Mouse (Mus musculus) G1E (cell line): ENCODE data around the gene Zfp628. TPM values are rescaled to one million over a fixed set of nuclear protein-coding genes. Genes with fewer than 3 reads are reported as not detected.

Source experiments
- ATAC-seq: 2 replicates; pipeline ENCODE4 v1.8.0; 2016; ENCODE audit warnings: mild to moderate bottlenecking; ENCODE audit not compliant: insufficient number of reproducible peaks, poor library complexity, low FRiP score, severe bottlenecking; ENCODE audit errors: extremely low read depth
- DNase-seq: peaks from one replicate; pipeline ENCODE4 v3.0.0; 2012; ENCODE audit warnings: low spot score
- H3K27me3 ChIP-seq: 2 replicates; pipeline ENCODE4 v1.6.1; 2012; ENCODE audit warnings: mild to moderate bottlenecking, low read length, inconsistent platforms; ENCODE audit not compliant: insufficient read depth
- H3K36me3 ChIP-seq: replicated peaks from 2 replicates; pipeline ENCODE3; 2012; ENCODE audit warnings: mild to moderate bottlenecking, inconsistent platforms
- H3K4me1 ChIP-seq: 2 replicates; pipeline ENCODE4 v1.6.1; 2012; ENCODE audit warnings: low read depth, low read length, inconsistent platforms, mixed read lengths; ENCODE audit not compliant: insufficient read depth
- H3K4me3 ChIP-seq: 2 replicates; pipeline ENCODE4 v1.5.1; 2012; ENCODE audit warnings: low read depth, mild to moderate bottlenecking, inconsistent platforms, low read length, moderate library complexity, mixed read lengths
- H3K9me3 ChIP-seq: replicated peaks from 2 replicates; pipeline ENCODE4 v1.6.1; 2012; ENCODE audit warnings: inconsistent platforms
- CTCF ChIP-seq: IDR thresholded peaks from 2 replicates; pipeline ENCODE4 v1.5.1; 2012; ENCODE audit warnings: low read depth, low read length, inconsistent platforms, mixed read lengths
- GATA1 ChIP-seq: IDR thresholded peaks from 2 replicates; pipeline ENCODE4 v1.6.1; 2012; ENCODE audit warnings: borderline replicate concordance, low read length, inconsistent platforms, mixed read lengths
- GATA2 ChIP-seq: IDR thresholded peaks from 2 replicates; pipeline ENCODE4 v1.6.1; 2012; ENCODE audit warnings: low read depth, low read length, inconsistent platforms, borderline replicate concordance
- POLR2AphosphoS5 ChIP-seq: IDR thresholded peaks from 2 replicates; pipeline ENCODE4 v1.6.1; 2012; ENCODE audit warnings: low read depth, low read length, inconsistent platforms; ENCODE audit not compliant: insufficient replicate concordance
- TAL1 ChIP-seq: conservative IDR thresholded peaks from 2 replicates; pipeline ENCODE4 v1.6.1; 2012; ENCODE audit warnings: low read depth, low read length, inconsistent platforms, mixed read lengths
- polyA plus RNA-seq: library from polyadenylated mRNA; stranded (reverse); fragments of >175 nt; gene quantifications from 2 replicates; pipeline ENCODE4 v1.2.3, GENCODE M21; 2012
- total RNA-seq, 2 experiments: library from RNA; stranded (forward) in 1 of 2; stranded (reverse) in 1 of 2; fragments of 200-1000 nt in 1 of 2; fragments of >200 nt in 1 of 2; fragmentation: Nextera tagmentation in 1 of 2; gene quantifications; 2 replicates each; pipeline ENCODE4 v1.2.3; 2014 to 2017

Gene Zfp628
- total and polyA plus RNA-seq, 3 experiments = 1.6 to 35.7 (median 13.9) TPM

DNA sequence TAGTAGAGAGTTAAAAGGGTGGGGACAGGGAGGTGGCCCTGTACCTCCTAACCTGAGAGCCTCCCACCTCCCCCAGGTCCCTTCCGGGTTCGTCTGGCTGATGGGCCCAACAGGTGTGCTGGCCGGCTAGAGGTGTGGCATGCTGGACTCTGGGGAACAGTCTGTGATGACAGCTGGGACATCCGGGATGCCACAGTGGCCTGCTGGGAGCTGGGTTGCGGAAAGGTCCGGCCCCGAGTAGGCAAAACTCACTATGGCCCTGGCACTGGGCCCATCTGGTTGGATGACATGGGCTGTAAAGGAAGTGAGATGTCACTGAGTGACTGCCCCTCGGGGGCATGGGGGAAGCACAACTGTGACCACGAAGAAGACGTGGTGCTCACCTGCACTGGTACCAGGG lies 21.8 kb downstream of the Zfp628 start:
- no peak for DNase-seq
- Histone ChIP-seq H3K27me3 (peaks cover 26% of the 10 kb centered on the region), H3K36me3 (no peaks in the 10 kb centered on the region), H3K9me3 (no peaks in the 10 kb centered on the region), H3K4me1 (peaks cover 10% of the 10 kb centered on the region), H3K4me3 (no peak overlapping the region)
- no peak for TF ChIP-seq GATA2
- TF ChIP-seq CTCF = no peak
- no peak for TF ChIP-seq TAL1
- TF ChIP-seq GATA1 = no peak
- TF ChIP-seq POLR2AphosphoS5 = no peak
- ATAC-seq = no peak

DNA sequence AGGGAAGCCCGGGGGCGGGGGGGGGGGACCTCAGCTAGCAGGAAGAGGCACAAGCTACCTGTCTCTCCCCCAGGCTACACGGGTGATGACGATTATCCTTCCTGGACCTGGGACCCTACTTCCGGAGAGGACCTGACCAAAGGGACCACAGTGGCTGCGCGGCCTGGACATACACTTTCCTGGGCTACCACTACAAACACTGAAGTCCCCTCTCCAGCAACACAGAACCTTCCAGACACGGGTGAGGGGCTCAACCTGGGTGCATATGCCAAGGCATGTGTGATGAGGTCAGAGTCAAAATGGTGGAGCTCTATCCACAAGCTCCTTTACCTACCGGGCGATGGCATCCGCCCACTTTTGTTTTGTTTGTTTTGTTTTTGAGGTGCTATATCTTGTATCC lies 22.4 kb downstream of the Zfp628 start:
- DNase-seq = no peak
- Histone ChIP-seq H3K27me3 (peaks cover 24% of the 10 kb centered on the region), H3K9me3 (no peaks in the 10 kb centered on the region), H3K4me3 (no peak overlapping the region), H3K4me1 (peaks cover 10% of the 10 kb centered on the region), H3K36me3 (no peaks in the 10 kb centered on the region)
- TF ChIP-seq GATA2 (no peak), GATA1 (no peak), TAL1 (no peak), POLR2AphosphoS5 (no peak), CTCF (no peak)
- ATAC-seq = no peak

DNA sequence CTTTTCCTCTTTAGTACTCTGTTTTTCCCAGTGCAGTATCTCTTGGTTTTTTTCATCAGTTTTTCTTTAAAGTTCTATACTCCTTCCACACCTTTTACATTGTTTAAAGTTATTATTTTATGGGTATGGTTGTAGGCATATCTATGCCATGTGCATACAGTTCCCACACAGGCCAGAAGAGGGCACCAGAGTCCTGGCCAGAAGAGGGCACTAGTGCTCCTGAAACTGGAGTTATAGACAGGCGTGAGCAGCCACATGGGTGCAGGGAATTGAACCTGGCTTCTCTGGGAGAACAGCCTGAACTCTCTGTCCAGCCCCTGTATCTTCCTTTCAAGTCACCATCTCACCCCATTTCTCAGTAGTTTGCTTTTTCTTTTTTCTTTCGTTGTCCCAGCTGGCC lies 23.4 kb downstream of the Zfp628 start:
- no peak overlapping the region for H3K4me3 ChIP-seq
- peaks cover 14% of the 10 kb centered on the region for H3K27me3 ChIP-seq
- H3K36me3 ChIP-seq = no peaks in the 10 kb centered on the region
- H3K9me3 ChIP-seq = no peaks in the 10 kb centered on the region
- TF ChIP-seq POLR2AphosphoS5 = no peak
- TF ChIP-seq CTCF = peak; percentile 88
- peaks cover 13% of the 10 kb centered on the region for H3K4me1 ChIP-seq
- ATAC-seq = 0 out of 2 replicates have a peak, but pooled peaks have one; percentile 32
- no peak for DNase-seq

DNA sequence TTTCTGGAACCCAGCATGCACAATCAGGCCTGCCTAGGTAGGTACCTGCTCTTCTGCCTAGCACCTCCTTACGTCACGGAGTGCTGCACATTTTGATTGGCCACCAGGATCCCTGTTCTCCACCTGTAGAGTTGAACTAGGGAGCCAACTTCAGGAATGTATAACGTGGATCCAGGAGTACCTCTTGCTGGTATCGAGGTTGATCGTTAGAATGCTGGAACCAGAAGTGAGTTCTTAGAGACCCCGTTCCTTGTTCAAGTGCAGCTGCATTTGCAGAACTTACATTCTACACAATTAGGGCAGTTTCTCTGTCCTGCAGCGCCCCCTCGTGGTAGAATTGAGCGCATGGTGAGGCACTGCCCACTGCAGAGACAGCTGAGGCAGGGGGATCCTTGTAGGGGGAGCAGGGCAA lies 25.1 kb downstream of the Zfp628 start:
- Histone ChIP-seq H3K4me1 (peaks cover 14% of the 10 kb centered on the region), H3K27me3 (peaks cover 9% of the 10 kb centered on the region), H3K9me3 (no peaks in the 10 kb centered on the region), H3K36me3 (no peaks in the 10 kb centered on the region), H3K4me3 (no peak overlapping the region)
- no peak for DNase-seq
- ATAC-seq = no peak
- no peak for TF ChIP-seq GATA2
- TF ChIP-seq POLR2AphosphoS5 = no peak
- TF ChIP-seq CTCF = peak; percentile 65; the same call in 1 of the 2 replicates

DNA sequence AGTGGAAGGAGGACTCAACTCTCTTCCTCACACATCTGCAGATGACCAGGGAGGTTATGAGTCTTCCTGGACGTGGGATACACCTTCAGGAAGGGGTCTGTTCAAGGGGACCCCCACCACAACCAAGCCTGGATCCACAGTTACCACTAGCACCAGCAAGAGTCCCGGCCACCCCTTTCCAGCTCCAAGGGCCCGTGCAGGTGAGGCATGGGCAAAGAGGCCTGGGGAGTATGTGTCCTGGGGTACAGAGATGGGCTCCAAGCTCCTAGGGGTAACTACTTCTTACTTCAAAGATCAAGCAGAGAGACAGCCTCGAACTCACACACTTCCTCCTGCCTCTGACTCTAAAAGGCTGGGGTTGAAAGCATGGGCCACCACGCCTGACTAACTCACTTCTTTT lies 27.7 kb downstream of the Zfp628 start:
- H3K9me3 ChIP-seq = no peaks in the 10 kb centered on the region
- no peaks in the 10 kb centered on the region for H3K36me3 ChIP-seq
- H3K27me3 ChIP-seq = peaks cover 21% of the 10 kb centered on the region
- H3K4me3 ChIP-seq = no peak overlapping the region
- no peak for TF ChIP-seq CTCF
- no peak for TF ChIP-seq TAL1
- no peak for TF ChIP-seq GATA1
- TF ChIP-seq POLR2AphosphoS5 = no peak
- TF ChIP-seq GATA2 = no peak
- DNase-seq = no peak
- no peak for ATAC-seq
- peaks cover 14% of the 10 kb centered on the region for H3K4me1 ChIP-seq

DNA sequence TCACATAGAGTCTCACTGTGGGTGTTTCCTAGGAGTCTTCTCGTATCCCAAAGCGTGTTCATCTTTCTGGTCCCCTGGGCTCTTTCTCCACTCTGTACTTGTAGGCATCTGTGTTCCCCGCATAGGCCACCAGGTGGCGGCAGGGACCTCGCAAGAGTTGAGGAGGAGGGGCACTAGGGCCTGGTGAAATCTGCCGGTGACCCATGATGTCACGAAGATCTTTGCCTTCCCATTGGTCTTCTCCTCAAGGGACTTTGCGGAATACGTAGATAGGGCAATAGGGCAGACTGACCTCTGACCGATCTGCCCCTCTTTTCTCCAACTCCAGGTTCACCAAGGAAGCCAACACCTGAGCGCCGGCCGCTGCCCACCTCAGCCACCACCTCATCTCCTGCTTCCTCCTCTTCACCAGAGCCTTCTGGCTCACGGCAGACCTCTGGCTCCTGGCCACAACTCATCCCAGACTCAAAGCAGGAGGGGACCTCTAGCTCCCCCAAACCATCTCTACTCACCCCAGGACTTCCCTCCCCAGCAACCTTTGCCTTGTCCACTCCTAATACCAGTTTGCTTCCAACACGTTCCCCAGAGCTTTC lies 28.3 kb downstream of the Zfp628 start:
- peak; percentile 90 for ATAC-seq
- H3K4me3 ChIP-seq = no peak overlapping the region
- peaks cover 14% of the 10 kb centered on the region for H3K4me1 ChIP-seq
- H3K9me3 ChIP-seq = no peaks in the 10 kb centered on the region
- DNase-seq = peak; percentile 85
- peaks cover 24% of the 10 kb centered on the region for H3K27me3 ChIP-seq
- no peaks in the 10 kb centered on the region for H3K36me3 ChIP-seq
- TF ChIP-seq TAL1 (no peak), CTCF (peak; percentile 50), POLR2AphosphoS5 (no peak), GATA1 (no peak), GATA2 (no peak)

DNA sequence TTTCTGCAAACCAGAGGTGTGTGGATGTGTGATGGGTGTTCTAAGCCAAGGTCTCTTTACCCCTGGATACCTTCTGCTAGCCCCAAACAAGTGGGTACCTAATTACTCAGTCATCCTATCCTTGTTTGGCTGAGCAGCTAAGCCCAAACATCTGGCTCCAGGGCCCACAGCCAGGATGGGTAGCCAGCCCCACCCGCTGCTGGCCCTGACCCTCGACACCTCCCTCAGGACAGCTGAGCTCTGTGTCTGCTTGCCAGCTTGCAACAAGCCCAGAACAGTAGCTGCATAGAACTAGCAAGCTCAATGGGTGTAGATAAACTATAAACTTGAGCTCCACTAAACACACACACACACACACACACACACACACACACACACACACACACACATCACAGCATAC lies 32.8 kb downstream of the Zfp628 start:
- no peak for ATAC-seq
- no peak for TF ChIP-seq TAL1
- no peak for TF ChIP-seq CTCF
- no peak for TF ChIP-seq GATA2
- no peak for TF ChIP-seq POLR2AphosphoS5
- TF ChIP-seq GATA1 = no peak
- peaks cover 34% of the 10 kb centered on the region for H3K27me3 ChIP-seq

More for the DNA sequence above, 32.8 kb downstream of the Zfp628 start:
- H3K9me3 ChIP-seq = no peaks in the 10 kb centered on the region
- DNase-seq = no peak
- no peak overlapping the region for H3K4me3 ChIP-seq
- H3K36me3 ChIP-seq = no peaks in the 10 kb centered on the region
- H3K4me1 ChIP-seq = peaks cover 5% of the 10 kb centered on the region
